In genomic region chr8:8661759-8662138, GRCm38 (mm10) we compare ENCODE assay signal across 8 mouse cellular contexts. TPM values are rescaled to one million over a fixed set of nuclear protein-coding genes. Genes with fewer than 3 reads are reported as not detected.
DNase-seq lines count a peak whose midpoint lies in the region; ATAC-seq lines count a peak whose summit lies in the region.

No protein-coding gene starts in this region.

- under 1% methylated on average over 23 of the region's 23 CpGs for WGBS in embryonic facial prominence, embryonic 12.5 days
- under 1% methylated on average over 23 of the region's 23 CpGs for WGBS in limb, embryonic 10.5 days
- under 1% methylated on average over 23 of the region's 23 CpGs for WGBS in midbrain, embryonic 12.5 days

- H3K36me3 ChIP-seq in embryonic facial prominence, embryonic 12.5 days = peaks cover 9% of the 10 kb centered on the region; the same call in 1 of the 2 replicates
- peaks cover 29% of the 10 kb centered on the region for H3K36me3 ChIP-seq in limb, embryonic 10.5 days
- H3K36me3 ChIP-seq in midbrain, embryonic 12.5 days = peaks cover 9% of the 10 kb centered on the region; the same call in 1 of the 2 replicates

- H3K4me1 ChIP-seq in embryonic facial prominence, embryonic 12.5 days = 0 out of 2 replicates have a peak, but pooled peaks cover 3% of the 10 kb centered on the region
- peaks cover 38% of the 10 kb centered on the region for H3K4me1 ChIP-seq in limb, embryonic 10.5 days
- H3K4me1 ChIP-seq in midbrain, embryonic 12.5 days = peaks cover 17% of the 10 kb centered on the region

- ATAC-seq in embryonic facial prominence, embryonic 12.5 days (ENCODE audit: insufficient number of reproducible peaks, insufficient read depth, low FRiP score, low TSS enrichment) = no peak
- ATAC-seq in midbrain, embryonic 12.5 days (ENCODE audit: low FRiP score, low read depth) = peak; percentile 11; the same call in 1 of the 2 replicates

- no peaks in the 10 kb centered on the region for H3K9me3 ChIP-seq in embryonic facial prominence, embryonic 12.5 days
- H3K9me3 ChIP-seq in limb, embryonic 10.5 days (replicated peaks) = no peaks in the 10 kb centered on the region
- no peaks in the 10 kb centered on the region for H3K9me3 ChIP-seq in midbrain, embryonic 12.5 days

- DNase-seq in adrenal gland, postnatal 36 days = peak; percentile 92
- DNase-seq in heart, adult 18-20 months = peak; percentile 88 to 96
- peak; percentile 94 for DNase-seq in kidney, adult 18-20 months
- peak; percentile 93 for DNase-seq in limb, embryonic 10.5 days (ENCODE audit: low spot score)
- peak; percentile 67 for DNase-seq in skeletal muscle tissue, adult 2 months (ENCODE audit: low read depth, low spot score)
- DNase-seq in MN1 (ENCODE audit: low spot score) = no peak

- peak overlapping the region; percentile 83 for H3K4me2 ChIP-seq in embryonic facial prominence, embryonic 12.5 days (replicated peaks)
- peak overlapping the region; percentile 91 for H3K4me2 ChIP-seq in midbrain, embryonic 12.5 days (replicated peaks)

- peak overlapping the region; percentile 97 for H3K9ac ChIP-seq in embryonic facial prominence, embryonic 12.5 days
- H3K9ac ChIP-seq in midbrain, embryonic 12.5 days (replicated peaks) = peak overlapping the region; percentile 53

- H3K4me3 ChIP-seq in embryonic facial prominence, embryonic 12.5 days = peak overlapping the region; percentile 93
- H3K4me3 ChIP-seq in limb, embryonic 10.5 days = peak overlapping the region; percentile 95
- peak overlapping the region; percentile 83 for H3K4me3 ChIP-seq in midbrain, embryonic 12.5 days

- H3K27ac ChIP-seq in embryonic facial prominence, embryonic 12.5 days = peak overlapping the region; percentile 93
- H3K27ac ChIP-seq in limb, embryonic 10.5 days = peak overlapping the region; percentile 97
- peak overlapping the region; percentile 89 for H3K27ac ChIP-seq in midbrain, embryonic 12.5 days (replicated peaks)

- no peaks in the 10 kb centered on the region for H3K27me3 ChIP-seq in embryonic facial prominence, embryonic 12.5 days
- no peaks in the 10 kb centered on the region for H3K27me3 ChIP-seq in limb, embryonic 10.5 days (ENCODE audit: low read depth, poor library complexity, severe bottlenecking)
- H3K27me3 ChIP-seq in midbrain, embryonic 12.5 days = peaks cover 15% of the 10 kb centered on the region

RNA-seq across cellular contexts. Expression of gene Efnb2, which starts 0.7 kb away (rescaled TPM):
- total RNA-seq in adrenal gland, postnatal 36 days (2021) = 10 to 100 TPM; 12.5 to 33.4 TPM
- polyA plus RNA-seq in embryonic facial prominence, embryonic 12.5 days (2016; fragmentation: Nextera tagmentation; extraction: Ambion mirVana) = 49.4 and 51.6 TPM in 2 replicates
- 10 to 100 TPM; 12.3 to 13.9 TPM for total RNA-seq in heart, adult 18-20 months (2021)
- polyA plus RNA-seq in limb, embryonic 10.5 days (2016; fragmentation: Nextera tagmentation; extraction: Ambion mirVana) = 27.3 and 28.5 TPM in 2 replicates
- polyA plus RNA-seq in midbrain, embryonic 12.5 days (2016; fragmentation: Nextera tagmentation; extraction: Ambion mirVana) = 26.7 and 30.9 TPM in 2 replicates

RNA-seq across cellular contexts. Expression of gene Arglu1, which starts 28.6 kb away (rescaled TPM):
- total RNA-seq in adrenal gland, postnatal 36 days (2021) = 10 to 100 TPM; 56.7 to 67.4 TPM
- 209 and 217 TPM in 2 replicates for polyA plus RNA-seq in embryonic facial prominence, embryonic 12.5 days (2016; fragmentation: Nextera tagmentation; extraction: Ambion mirVana)
- total RNA-seq in heart, adult 18-20 months (2021) = 10 to 100 TPM; 21.2 to 32.0 TPM
- 164 and 175 TPM in 2 replicates for polyA plus RNA-seq in limb, embryonic 10.5 days (2016; fragmentation: Nextera tagmentation; extraction: Ambion mirVana)
- 201 and 221 TPM in 2 replicates for polyA plus RNA-seq in midbrain, embryonic 12.5 days (2016; fragmentation: Nextera tagmentation; extraction: Ambion mirVana)
